Mouse (Mus musculus) urinary bladder, adult 18-20 months (tissue): ENCODE measurements around the gene Klf2.

ENCODE experiments used
- DNase-seq, 2 experiments: peaks; one replicate each; pipeline ENCODE4 v3.0.0; 2022; ENCODE audit warnings: low spot score in 2 of 2, mixed read lengths in 2 of 2

Gene Klf2

DNA sequence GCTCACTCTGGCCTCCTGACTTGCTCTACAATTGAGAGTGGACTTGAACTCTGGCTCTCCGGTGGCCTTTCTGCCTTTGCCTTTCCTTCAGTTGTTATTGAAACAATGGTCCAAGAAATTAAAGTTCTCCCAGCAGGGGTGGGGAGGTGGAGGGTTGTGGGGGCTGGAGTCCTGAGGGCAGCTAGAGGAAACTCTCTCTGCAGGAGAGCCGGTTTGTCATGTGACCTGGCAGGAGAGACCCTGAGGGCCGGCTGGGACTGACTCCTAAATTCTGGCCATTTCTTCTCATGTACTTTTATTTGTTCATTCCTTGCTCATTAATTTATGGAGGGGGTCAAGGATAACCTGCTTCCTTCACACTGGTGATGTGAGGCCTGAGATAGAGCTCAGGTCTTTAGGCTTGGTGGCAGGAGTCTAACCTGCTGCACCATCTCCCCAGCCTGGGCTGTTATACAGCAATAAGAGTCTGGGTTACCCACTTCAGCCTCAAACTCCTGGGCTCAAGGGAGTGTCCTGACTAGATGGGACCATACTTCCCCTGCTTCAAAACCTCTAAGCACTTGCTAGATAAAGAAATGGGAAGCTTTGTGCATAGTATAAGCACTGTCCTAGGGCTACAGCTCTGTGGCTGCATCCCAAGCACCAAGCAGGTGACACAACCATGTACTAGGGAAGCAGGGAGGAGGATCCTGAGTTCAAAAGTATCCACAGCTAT, 14.8 kb downstream of the Klf2 start:
- DNase-seq: no peak

DNA sequence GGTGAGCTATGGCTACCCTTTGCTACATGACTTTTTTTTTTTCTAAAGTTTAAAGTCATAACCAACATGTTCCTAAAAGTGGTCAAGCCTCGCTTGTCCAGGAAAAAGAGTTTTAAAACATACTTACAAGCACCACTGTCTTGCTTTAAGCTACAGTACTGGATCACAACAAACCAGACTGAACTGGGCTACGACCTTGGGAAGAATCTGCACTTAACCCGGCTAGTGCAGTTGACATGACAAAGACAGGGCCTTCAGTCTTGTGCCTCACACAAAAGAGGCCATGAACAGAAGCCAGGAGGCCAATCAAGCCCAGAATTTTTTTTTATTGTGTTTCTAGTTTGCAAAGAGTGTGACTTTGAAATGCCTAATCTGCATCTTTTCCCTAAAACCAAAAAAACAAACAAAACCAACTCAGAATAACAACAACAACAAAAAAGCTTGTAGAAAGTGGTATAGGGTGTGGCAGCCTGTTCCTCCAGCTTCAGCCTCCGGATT, 15.4 kb downstream of the Klf2 start:
- DNase-seq: no peak

DNA sequence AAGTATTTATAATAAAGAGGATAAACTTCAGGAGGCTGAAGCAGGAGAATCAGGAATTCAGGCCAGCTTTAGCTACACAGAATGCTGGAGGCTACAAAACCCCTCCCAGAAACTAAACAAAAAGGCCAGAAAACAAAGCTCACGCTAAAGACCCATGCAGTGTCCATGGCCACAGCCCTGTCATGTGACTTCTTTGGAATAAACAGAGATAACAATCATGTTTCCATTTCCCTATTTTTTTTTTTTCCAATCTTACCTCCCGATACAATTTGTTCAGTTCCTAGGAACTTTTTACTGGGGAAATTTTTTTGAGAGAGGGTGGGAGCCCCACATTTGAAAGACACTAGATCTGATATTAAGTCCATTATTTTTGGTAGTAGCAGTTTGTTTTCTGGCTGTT, 17.4 kb downstream of the Klf2 start:
- no peak for DNase-seq

DNA sequence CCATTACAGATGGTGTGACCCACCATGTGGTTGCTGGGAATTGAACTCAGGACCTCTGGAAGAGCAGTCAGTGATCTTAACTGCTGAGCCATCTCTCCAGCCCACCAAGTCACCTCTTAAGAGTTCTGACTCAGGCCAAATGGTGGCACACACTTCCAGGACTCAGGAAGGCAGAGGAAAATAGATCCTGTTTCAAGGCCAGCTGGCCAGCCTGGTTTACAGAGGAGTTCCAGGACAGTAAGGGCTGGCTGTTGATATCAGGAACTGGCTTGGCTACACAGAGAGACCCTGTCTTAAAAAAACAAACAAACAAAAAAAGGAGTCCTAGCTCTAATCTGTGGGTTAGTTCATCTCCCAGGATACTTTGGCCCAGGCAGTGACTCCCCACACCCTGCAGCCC, 18.2 kb downstream of the Klf2 start:
- DNase-seq: no peak

DNA sequence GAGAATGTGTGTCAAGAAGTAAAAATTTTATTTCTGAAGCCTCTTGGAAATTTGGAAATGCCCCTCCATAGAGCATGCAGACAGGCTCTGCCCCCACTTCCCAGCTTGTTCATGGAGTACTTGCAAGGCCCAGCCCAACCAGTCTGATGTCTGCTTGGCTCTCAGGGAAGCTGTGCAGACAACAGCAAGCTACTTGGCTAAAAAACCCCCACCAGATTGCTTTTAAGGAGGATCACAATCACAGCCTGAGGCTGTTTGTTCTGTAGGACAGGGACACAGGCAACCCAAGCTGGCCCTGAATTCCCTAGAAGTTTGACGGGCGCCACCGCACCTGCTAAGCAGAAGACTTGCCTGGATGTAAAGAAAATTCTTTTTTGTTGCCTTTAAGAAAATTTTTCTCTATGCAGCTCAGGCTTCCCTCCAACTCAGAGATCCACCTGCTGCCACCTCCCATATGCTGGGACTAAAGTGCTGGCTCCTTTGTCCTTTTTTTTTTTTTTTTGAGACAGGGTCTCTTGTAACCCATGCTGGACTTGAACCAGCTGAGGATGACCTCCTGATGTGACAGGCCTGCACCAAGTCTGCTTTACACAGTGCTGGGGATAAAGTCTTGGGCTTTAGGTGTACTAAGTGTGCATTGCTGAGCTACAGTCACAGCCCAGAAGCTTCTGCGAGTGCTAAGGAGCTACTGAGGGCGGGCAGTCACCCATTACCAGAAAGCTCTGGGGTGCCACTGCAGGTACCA, 23.9 kb downstream of the Klf2 start:
- DNase-seq: no peak

- no peak for DNase-seq
These were observed 24.9 kb downstream of the Klf2 start for GRCm38 (mm10) chr8:72343725-72344124.

- no peak for DNase-seq
These were observed 28.7 kb downstream of the Klf2 start for GRCm38 (mm10) chr8:72347553-72347952.

- no peak for DNase-seq
These were observed 29.3 kb downstream of the Klf2 start for GRCm38 (mm10) chr8:72348114-72348513.

DNA sequence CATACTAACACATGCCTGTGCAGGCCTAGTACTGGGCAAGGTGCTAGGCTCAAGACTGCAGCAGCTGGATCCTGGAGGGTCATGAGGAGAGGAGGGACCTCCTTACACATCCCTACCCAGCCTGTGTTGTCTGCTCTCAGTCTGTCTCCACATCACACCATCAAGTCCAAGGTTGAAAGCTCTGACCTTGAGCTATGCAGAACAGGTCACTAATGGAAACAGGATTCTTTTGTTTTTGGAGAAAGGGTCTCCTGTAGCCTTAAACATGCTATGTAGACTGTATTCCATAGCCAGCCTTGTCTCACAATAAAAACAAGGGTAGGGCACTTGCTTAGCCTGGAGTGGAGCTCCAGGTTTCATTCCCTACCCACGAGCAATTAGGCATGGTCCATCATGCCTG, 30.1 kb downstream of the Klf2 start:
- DNase-seq: no peak

- DNase-seq: no peak
These were observed 31.0 kb downstream of the Klf2 start for GRCm38 (mm10) chr8:72349838-72350237.

DNA sequence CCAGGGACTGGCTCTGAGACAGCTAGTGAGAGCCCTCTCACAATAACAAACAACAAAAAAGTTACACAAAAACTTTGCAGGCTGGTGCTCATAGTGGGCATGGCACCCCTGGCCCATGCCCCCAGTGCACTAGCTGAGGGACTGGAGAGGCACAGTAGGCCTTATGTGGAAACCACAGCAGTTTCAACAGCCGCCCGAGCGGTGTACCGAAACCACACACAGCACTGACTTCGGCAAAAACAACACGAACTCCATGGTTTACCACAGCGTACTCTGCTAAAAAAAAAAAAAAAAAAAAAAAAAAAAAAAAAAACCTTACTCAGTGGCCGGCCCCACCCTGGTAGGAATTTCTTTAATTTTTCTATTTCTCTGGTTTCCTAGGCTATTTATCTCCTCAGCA, 31.9 kb downstream of the Klf2 start:
- DNase-seq: no peak

DNA sequence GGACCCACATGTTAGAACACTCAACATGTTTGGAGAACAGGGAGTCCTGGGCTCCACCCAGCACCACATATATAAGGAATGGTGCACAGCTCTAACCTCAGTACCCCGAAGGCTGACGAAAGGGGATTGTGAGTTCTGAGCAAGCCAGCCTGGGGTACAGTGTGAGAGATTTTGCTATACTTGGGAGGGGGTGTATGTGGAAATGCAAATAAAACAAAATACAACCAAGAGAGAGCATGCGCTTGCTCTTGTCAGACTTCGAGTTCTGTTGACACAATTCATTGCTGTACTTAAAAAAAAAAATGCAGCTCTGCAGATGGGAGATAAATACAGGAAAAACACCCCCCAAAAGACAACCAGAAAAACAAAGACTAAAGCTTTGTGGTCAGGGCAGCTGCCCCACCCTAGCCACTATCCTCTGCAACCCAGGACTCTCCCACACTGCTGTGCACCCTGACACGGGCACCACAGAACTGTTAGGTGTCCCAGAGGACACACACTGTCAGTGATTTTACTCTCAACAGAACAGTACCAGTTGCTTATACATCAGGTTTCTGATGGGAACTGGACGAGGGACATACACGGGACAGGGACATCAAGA, 32.7 kb downstream of the Klf2 start:
- no peak for DNase-seq

- DNase-seq: no peak
These were observed 34.3 kb downstream of the Klf2 start for GRCm38 (mm10) chr8:72352951-72353699.

GRCm38 (mm10) chr8:72353700-72354045, 34.8 kb downstream of the Klf2 start:
- DNase-seq: no peak

- DNase-seq: peak in 1 of 2 experiments; percentile 25
These were observed 35.4 kb downstream of the Klf2 start for GRCm38 (mm10) chr8:72354272-72354671.

GRCm38 (mm10) chr8:72356593-72356992, 37.8 kb downstream of the Klf2 start:
- DNase-seq: no peak

- DNase-seq: no peak
These were observed 41.3 kb downstream of the Klf2 start for GRCm38 (mm10) chr8:72360162-72360561.

DNA sequence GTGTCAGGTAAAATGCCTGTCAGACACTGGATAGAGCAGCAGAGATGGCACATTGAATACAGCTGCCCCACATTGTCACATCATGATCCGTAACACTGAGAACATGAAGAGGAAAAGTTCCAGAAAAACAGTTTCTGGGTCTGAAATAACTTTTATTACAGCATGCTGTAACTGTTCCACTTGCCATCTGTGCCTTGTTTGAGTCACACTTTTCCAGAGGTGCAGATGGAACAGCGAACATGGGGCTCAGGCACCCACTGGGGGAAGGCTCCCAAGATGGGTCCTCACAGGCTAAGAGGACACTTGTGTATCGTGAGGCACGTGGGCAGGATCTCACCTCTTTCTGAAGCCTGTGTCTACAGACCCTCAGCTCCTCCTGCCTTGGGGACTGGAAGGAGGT, 43.9 kb downstream of the Klf2 start:
- DNase-seq: no peak

DNA sequence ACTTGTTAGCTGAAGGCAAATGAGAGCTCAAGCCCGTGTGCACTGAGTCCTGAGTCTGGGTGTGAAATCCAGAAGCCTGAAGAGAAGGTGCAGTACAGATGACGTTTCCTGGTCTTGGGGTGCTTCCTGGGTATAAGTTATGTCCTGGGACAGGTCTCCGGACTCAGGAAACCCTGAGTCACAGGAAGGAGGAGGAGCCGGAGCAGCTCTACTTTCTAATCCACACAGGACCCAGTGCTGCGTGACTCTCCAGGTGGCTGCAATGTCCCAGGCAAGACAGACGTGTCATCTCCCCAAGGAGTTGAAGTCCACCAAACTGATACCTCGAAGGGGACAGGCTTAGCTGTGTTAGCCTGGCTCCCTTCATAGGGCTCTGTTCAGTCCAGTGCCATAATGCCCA, 44.6 kb downstream of the Klf2 start:
- DNase-seq: no peak

DNA sequence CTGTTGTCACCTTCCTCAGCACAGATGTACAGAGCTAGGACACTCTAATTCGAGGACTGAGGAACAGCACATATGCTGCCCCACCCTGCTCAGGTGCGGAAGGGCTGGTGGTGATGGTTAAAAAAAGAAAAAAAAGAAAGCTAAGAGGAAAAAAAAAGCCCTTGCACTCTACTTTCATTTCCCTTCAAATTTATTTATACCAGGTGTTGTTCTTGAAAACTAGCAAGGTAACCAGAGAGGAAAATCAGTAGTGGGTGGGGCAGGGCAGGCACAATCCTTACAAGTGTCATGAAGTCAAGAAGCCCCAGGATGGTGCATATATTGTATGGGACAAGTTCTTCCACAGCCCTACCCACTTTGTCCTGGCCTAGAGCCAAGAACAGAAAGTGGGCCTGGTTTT, 46.2 kb downstream of the Klf2 start:
- no peak for DNase-seq

DNA sequence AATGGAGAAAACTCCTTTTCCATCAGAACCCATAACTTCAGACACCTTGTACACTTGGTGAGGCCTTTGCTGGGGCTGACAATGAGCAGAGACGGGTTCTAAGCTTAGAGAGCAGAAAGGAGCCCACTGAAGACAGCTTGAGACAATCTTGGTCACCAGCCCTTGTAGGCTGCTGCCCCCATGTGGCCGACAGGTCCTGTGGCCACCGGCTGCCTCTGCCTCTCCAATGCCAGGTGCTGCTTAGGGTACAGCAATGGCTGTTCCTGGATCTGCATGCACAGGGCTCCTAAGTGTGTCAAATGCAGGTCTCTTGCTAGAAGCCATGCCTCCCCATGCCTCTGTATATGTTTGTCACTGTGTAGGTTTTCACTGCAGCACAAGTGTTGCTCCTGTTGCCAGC, 47.0 kb downstream of the Klf2 start:
- peak; percentile 54 for DNase-seq

DNA sequence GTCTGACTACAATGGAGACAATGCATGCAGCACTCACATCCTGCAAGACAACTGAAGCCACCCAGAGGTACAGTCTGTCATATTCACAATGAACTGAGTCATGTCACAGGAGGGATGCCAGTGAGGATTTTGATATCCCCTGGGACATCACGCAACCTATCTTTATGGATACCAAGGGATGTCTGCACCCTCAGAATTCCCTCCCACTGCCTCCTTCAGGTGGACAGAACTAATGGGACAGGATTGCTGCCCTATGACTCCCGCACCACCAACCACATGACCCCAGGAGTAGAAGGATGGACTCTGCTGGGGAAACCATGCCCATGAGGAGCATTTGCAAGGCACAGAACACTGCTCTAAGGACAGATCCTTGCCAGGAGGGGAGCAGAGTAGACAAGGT, 47.6 kb downstream of the Klf2 start:
- no peak for DNase-seq
